Mouse (Mus musculus) brain, embryonic 14.5 days (tissue): Measurements from ENCODE around the gene Fbln2.

ENCODE experiments used
- CTCF ChIP-seq: fragments of 200-500 bp; IDR thresholded peaks from 2 replicates; pipeline ENCODE4 v1.5.1; 2012; ENCODE audit warnings: inconsistent platforms, mild to moderate bottlenecking, moderate library complexity, borderline replicate concordance; ENCODE audit not compliant: insufficient read depth, insufficient read length; ENCODE audit errors: extremely low read depth
- POLR2A ChIP-seq: fragments of 200-500 bp; IDR thresholded peaks from 2 replicates; pipeline ENCODE4 v1.6.1; 2012; ENCODE audit warnings: mild to moderate bottlenecking, inconsistent platforms, borderline replicate concordance; ENCODE audit not compliant: poor library complexity, insufficient read depth, insufficient read length, severe bottlenecking; ENCODE audit errors: extremely low read depth

DNA sequence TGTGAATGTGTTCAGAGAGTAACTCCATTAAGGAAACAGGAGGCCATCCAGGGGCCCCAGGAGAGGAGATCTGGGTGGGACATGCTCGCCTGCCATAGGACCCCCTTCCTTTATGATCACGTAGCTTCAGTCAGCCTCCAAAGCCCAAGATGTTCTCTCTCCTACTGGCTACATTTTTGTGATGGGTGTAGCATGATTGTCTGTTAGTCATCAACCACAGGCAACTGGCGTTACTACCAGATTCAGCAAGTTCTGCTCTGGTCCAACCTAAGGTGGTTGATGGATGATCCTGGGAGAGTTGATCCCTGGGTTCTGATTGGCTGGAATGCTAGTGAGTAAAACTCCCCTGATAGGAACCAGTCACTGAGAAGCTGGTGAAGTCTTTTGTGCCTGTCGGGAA is 9.7 kb upstream of the Fbln2 start:
- no peak for TF ChIP-seq POLR2A
- no peak for TF ChIP-seq CTCF
